Mouse (Mus musculus) E14TG2a.4 (cell line): ENCODE results near the gene Kdelc1.

Experiments used
- CTCF ChIP-seq: conservative IDR thresholded peaks from 2 replicates; pipeline ENCODE4 v1.5.1; 2014; ENCODE audit warnings: low read length
- NANOG ChIP-seq: IDR thresholded peaks from 2 replicates; pipeline ENCODE4 v1.6.1; 2014; ENCODE audit warnings: borderline replicate concordance, low read length, mixed read lengths
- POU5F1 ChIP-seq: IDR thresholded peaks from 2 replicates; pipeline ENCODE4 v1.6.1; 2014; ENCODE audit warnings: low read length, borderline replicate concordance

DNA sequence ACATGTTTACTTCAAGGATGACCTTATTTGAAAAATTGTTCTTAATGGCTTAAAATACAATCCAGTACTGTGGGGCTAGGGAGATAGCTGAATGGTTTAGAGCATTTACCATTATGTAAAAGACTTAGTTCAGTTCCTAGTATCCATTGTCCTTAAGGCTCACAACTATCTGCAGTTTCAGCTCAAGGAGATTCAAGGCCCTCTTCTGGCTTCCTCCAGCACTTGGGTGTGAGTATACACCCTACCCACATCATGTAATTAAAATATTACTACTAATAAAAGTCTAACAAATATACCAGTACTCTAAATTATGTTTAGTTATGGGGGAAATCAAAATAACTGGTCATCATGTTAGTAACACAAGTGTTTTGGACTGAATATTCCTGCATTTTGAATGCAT lies 1.0 kb downstream of the Kdelc1 start:
- TF ChIP-seq CTCF (no peak), NANOG (no peak), POU5F1 (no peak)
